In the genomic region with DNA sequence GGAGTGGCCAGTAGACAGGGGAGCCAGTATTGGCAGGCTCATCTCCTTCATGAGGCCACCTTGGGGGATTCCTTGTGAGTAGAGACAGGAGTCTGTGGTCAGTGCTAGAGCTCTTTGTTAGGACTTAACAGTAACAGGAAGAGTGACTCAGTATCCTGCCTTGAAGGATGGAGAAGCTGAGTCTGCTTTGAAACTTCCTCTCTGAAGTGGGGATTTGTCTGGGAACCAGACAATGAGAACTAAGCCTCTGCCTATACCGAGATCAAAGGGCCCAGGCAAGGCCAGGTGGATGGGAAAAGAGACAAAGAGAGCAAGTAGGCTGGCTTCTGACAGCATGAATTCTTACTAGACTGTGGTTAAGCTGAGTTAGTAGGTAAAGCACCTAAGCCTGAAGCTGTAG, we compare ENCODE assay signal across 13 mouse cellular contexts.
DNase-seq lines count a peak whose midpoint lies in the region; ATAC-seq and TF ChIP-seq lines count a peak whose summit lies in the region.
"Had no signal": no experiment of that assay in that cellular context is flagged by ENCODE, and none has a peak within 500 bp of the region (broad histone marks: within the 10 kb centered on the region; RNA-seq: fewer than 3 reads in every experiment).

No protein-coding gene starts in this region.

- H3K27ac ChIP-seq in heart, postnatal 0 days (ENCODE audit: low read depth): no peak overlapping the region
- peak overlapping the region; percentile 44 for H3K27ac ChIP-seq in embryonic fibroblast, embryonic 13.5 days (ENCODE audit: insufficient read depth, low read length)
- H3K27ac ChIP-seq in thymus, adult 2 months (ENCODE audit: control insufficient read depth, insufficient read depth, low read length): no peak overlapping the region
- H3K27ac ChIP-seq: embryonic facial prominence, embryonic 15.5 days; hindbrain, embryonic 13.5 days had no signal

- DNase-seq in heart, postnatal 0 days (ENCODE audit: low spot score): peak; percentile 18
- no peak for DNase-seq in heart, postnatal 14 days
- DNase-seq in thymus, adult 2 months: peak; percentile 44
- DNase-seq in kidney, postnatal 14 days: no peak
- no peak for DNase-seq in spleen, postnatal 14 days (ENCODE audit: low spot score in 2 of 2)
- no peak for DNase-seq in ovary, postnatal 36 days (ENCODE audit: low spot score)
- DNase-seq: adrenal gland, adult 2 months; gastrocnemius, postnatal 25 days; kidney, postnatal 10 days had no signal

- TF ChIP-seq EP300 in heart, postnatal 0 days (IDR thresholded peaks at IDR 0.05; ENCODE audit: low read depth): no peak

- H3K36me3 ChIP-seq in heart, postnatal 0 days (replicated peaks; ENCODE audit: control insufficient read depth, insufficient read depth, low read length): no peaks in the 10 kb centered on the region
- H3K36me3 ChIP-seq in thymus, adult 2 months (ENCODE audit: control insufficient read depth, insufficient read depth, low read length): no peaks in the 10 kb centered on the region
- H3K36me3 ChIP-seq: embryonic facial prominence, embryonic 15.5 days; hindbrain, embryonic 13.5 days had no signal

- H3K4me2 ChIP-seq in heart, postnatal 0 days (ENCODE audit: low read depth, low read length): no peak overlapping the region
- H3K4me2 ChIP-seq: embryonic facial prominence, embryonic 15.5 days; hindbrain, embryonic 13.5 days had no signal

- intact Hi-C loops in heart, postnatal 14 days (cut with DNase I): no loop called here

- peak; percentile 30; the same call in 1 of the 2 replicates for ATAC-seq in heart, postnatal 0 days (ENCODE audit: insufficient read depth, low read depth)
- peak; percentile 78 for ATAC-seq in CD4-positive, CD25-positive, alpha-beta regulatory T cell, adult 4 months

- no peaks in the 10 kb centered on the region for H3K4me1 ChIP-seq in heart, postnatal 0 days (ENCODE audit: control insufficient read depth, insufficient read depth)
- H3K4me1 ChIP-seq in embryonic fibroblast, embryonic 13.5 days (ENCODE audit: control insufficient read depth, insufficient read depth, low read length): peaks cover 10% of the 10 kb centered on the region
- H3K4me1 ChIP-seq in thymus, adult 2 months (replicated peaks; ENCODE audit: control insufficient read depth, insufficient read depth, low read length): peaks cover 19% of the 10 kb centered on the region

- H3K9me3 ChIP-seq in heart, postnatal 0 days (replicated peaks; ENCODE audit: control insufficient read depth, low read length): no peaks in the 10 kb centered on the region
- H3K9me3 ChIP-seq: embryonic facial prominence, embryonic 15.5 days; hindbrain, embryonic 13.5 days had no signal

- no peak overlapping the region for H3K4me3 ChIP-seq in heart, postnatal 0 days (ENCODE audit: low read depth, low read length)
- no peak overlapping the region for H3K4me3 ChIP-seq in embryonic fibroblast, embryonic 13.5 days (ENCODE audit: insufficient read depth, low read length)
- no peak overlapping the region for H3K4me3 ChIP-seq in thymus, adult 2 months (ENCODE audit: control insufficient read depth, insufficient read depth, low read length)
- H3K4me3 ChIP-seq: embryonic facial prominence, embryonic 15.5 days; hindbrain, embryonic 13.5 days had no signal

- no peak for TF ChIP-seq POLR2A in embryonic fibroblast, embryonic 13.5 days (IDR thresholded peaks at IDR 0.05; ENCODE audit: low read depth, low read length)
- TF ChIP-seq POLR2A in thymus, adult 2 months (IDR thresholded peaks at IDR 0.05; ENCODE audit: control insufficient read depth, extremely low read depth, insufficient read depth, low read length, poor library complexity): no peak

- no peak overlapping the region for H3K9ac ChIP-seq in heart, postnatal 0 days (replicated peaks; ENCODE audit: low read depth, low read length)
- H3K9ac ChIP-seq: embryonic facial prominence, embryonic 15.5 days; hindbrain, embryonic 13.5 days had no signal

- H3K27me3 ChIP-seq in heart, postnatal 0 days (ENCODE audit: control insufficient read depth, insufficient read depth, low read length): no peaks in the 10 kb centered on the region
- H3K27me3 ChIP-seq in thymus, adult 2 months (ENCODE audit: control insufficient read depth, insufficient read depth, low read length): no peaks in the 10 kb centered on the region
- H3K27me3 ChIP-seq: embryonic facial prominence, embryonic 15.5 days; hindbrain, embryonic 13.5 days had no signal

- 21% methylated on average over 1 of the region's 1 CpGs for WGBS in heart, postnatal 0 days
- 9% methylated on average over 1 of the region's 1 CpGs for WGBS in thymus, adult 2 months

- no peak for TF ChIP-seq CTCF in heart, postnatal 0 days (IDR thresholded peaks at IDR 0.05; ENCODE audit: low read depth)
- TF ChIP-seq CTCF in embryonic fibroblast, embryonic 13.5 days (IDR thresholded peaks at IDR 0.05; ENCODE audit: borderline replicate concordance, insufficient read depth, low read length): no peak
- no peak for TF ChIP-seq CTCF in thymus, adult 2 months (IDR thresholded peaks at IDR 0.05; ENCODE audit: borderline replicate concordance, control insufficient read depth, extremely low read depth, insufficient read depth, low read length, poor library complexity)

Comparison
In these comparisons a context has a peak if more than half of its experiments do, and no peak if none do; other contexts are left out.
1. DNase-seq: peak in heart, postnatal 0 days (single experiment) and thymus, adult 2 months (single experiment); none in heart, postnatal 14 days (0 of 2), kidney, postnatal 14 days (single experiment), spleen, postnatal 14 days (0 of 2) and ovary, postnatal 36 days (single experiment).